Mouse (Mus musculus) embryonic facial prominence, embryonic 14.5 days (tissue): ENCODE results near the gene Actrt2. TPM values are rescaled to one million over a fixed set of nuclear protein-coding genes. Genes with fewer than 3 reads are reported as not detected.

Experiments used
- polyA plus RNA-seq: library from polyadenylated mRNA; unstranded; fragments of >200 nt; fragmentation: Nextera tagmentation; extraction: Ambion mirVana; gene quantifications from 2 replicates; pipeline ENCODE4 v1.2.1, GENCODE M21; 2014

Actrt2 gene
- polyA plus RNA-seq, 1 experiment from 2014 or later, result not detected

Other genes with a start within 250 kb of the Actrt2 start
- 12.7 and 17.2 TPM in 2 replicates for gene Prdm16, start 31.0 kb downstream of the Actrt2 start, polyA plus RNA-seq
- 0.22 and 0.45 TPM in 2 replicates for gene Ttc34, start 169.6 kb upstream of the Actrt2 start, polyA plus RNA-seq
- gene Mmel1, start 201.7 kb upstream of the Actrt2 start, polyA plus RNA-seq, result 0.32 and 0.45 TPM in 2 replicates
- gene Fam213b, start 231.3 kb upstream of the Actrt2 start, polyA plus RNA-seq, result 50.3 and 52.1 TPM in 2 replicates